Mouse (Mus musculus) heart, postnatal 14 days (tissue): Measurements from ENCODE around the gene Emc8. TPM values are rescaled to one million over a fixed set of nuclear protein-coding genes. Genes with fewer than 3 reads are reported as not detected.

Source experiments
- DNase-seq, 2 experiments: peaks; one replicate each; pipeline ENCODE4 v3.0.0; 2021 to 2022
- intact Hi-C: fragments of 180-260 bp; cut with DNase I; formaldehyde crosslinking; loops from one replicate; pipeline ENCODE4 v1.15.1; 2025
- total RNA-seq, 2 experiments: library from RNA; stranded (reverse); gene quantifications; 2 replicates each; pipeline ENCODE4 v1.2.3; 2021

Gene Emc8
- total RNA-seq, 2 experiments from 2014 or later = 47.7 to 58.4 TPM

GRCm38 (mm10) chr8:120656322-120657052 lies 11.9 kb downstream of the Emc8 start:
- intact Hi-C loops = loop anchor here (5.0 kb wide), 1 partner anchor 1274 kb away; no protein-coding TSS in a partner anchor
- no peak for DNase-seq

GRCm38 (mm10) chr8:120647532-120647931 lies 20.8 kb downstream of the Emc8 start, which contains the start of gene 1190005I06Rik:
Gene 1190005I06Rik, minus strand, starts transcription at chr8:120647632.
- intact Hi-C loops = no loop called here
- no peak for DNase-seq

GRCm38 (mm10) chr8:120644663-120645062 lies 23.7 kb downstream of the Emc8 start:
- DNase-seq = peak; percentile 78 to 89
- intact Hi-C loops = no loop called here

- DNase-seq = no peak
- intact Hi-C loops = no loop called here
Measured at GRCm38 (mm10) chr8:120642031-120642662, 26.2 kb downstream of the Emc8 start.

GRCm38 (mm10) chr8:120641245-120641644 lies 27.1 kb downstream of the Emc8 start:
- intact Hi-C loops = no loop called here
- no peak for DNase-seq

- DNase-seq = peak; percentile 60 to 67
- intact Hi-C loops = no loop called here
Measured at GRCm38 (mm10) chr8:120634329-120634839, 34.0 kb downstream of the Emc8 start.

GRCm38 (mm10) chr8:120633665-120634271 lies 34.6 kb downstream of the Emc8 start:
- DNase-seq = peak in 1 of 2 experiments; percentile 39
- intact Hi-C loops = no loop called here

- intact Hi-C loops = no loop called here
- DNase-seq = no peak
Measured at GRCm38 (mm10) chr8:120632969-120633664, 35.3 kb downstream of the Emc8 start.

- intact Hi-C loops = no loop called here
- peak in 1 of 2 experiments; percentile 24 for DNase-seq
Measured at GRCm38 (mm10) chr8:120631441-120632375, 36.7 kb downstream of the Emc8 start.

GRCm38 (mm10) chr8:120630848-120631247 lies 37.5 kb downstream of the Emc8 start:
- DNase-seq = no peak
- intact Hi-C loops = no loop called here

- no peak for DNase-seq
- intact Hi-C loops = no loop called here
Measured at GRCm38 (mm10) chr8:120630031-120630430, 38.3 kb downstream of the Emc8 start.

- DNase-seq = no peak
- intact Hi-C loops = no loop called here
Measured at GRCm38 (mm10) chr8:120627298-120627697, 41.1 kb downstream of the Emc8 start.

- intact Hi-C loops = no loop called here
Measured at GRCm38 (mm10) chr8:120626461-120626860, 41.9 kb downstream of the Emc8 start.

GRCm38 (mm10) chr8:120623608-120624007 lies 44.8 kb downstream of the Emc8 start:
- no peak for DNase-seq

More at GRCm38 (mm10) chr8:120626461-120626860, 41.9 kb downstream of the Emc8 start:
- DNase-seq = no peak

GRCm38 (mm10) chr8:120622161-120622560 lies 46.2 kb downstream of the Emc8 start:
- no peak for DNase-seq
- intact Hi-C loops = no loop called here

More at GRCm38 (mm10) chr8:120623608-120624007, 44.8 kb downstream of the Emc8 start:
- intact Hi-C loops = no loop called here

- no peak for DNase-seq
- intact Hi-C loops = no loop called here
Measured at GRCm38 (mm10) chr8:120620441-120620840, 47.9 kb downstream of the Emc8 start.

- intact Hi-C loops = no loop called here
- DNase-seq = peak; percentile 33 to 34
Measured at GRCm38 (mm10) chr8:120619235-120620180, 48.9 kb downstream of the Emc8 start.

- peak; percentile 77 to 84 for DNase-seq
- intact Hi-C loops = no loop called here
Measured at GRCm38 (mm10) chr8:120618110-120618509, 50.3 kb downstream of the Emc8 start.
